Mouse (Mus musculus) induced T-regulatory cell, adult 2 months (primary cell): ENCODE measurements around the gene Rhbdd2.

Experiments
- DNase-seq: peaks from one replicate; pipeline ENCODE4 v3.0.0-alpha.2; 2012; ENCODE audit warnings: low read depth

Rhbdd2 gene

GRCm38 (mm10) chr5:135645330-135645729 lies 12.9 kb downstream of the Rhbdd2 start:
- DNase-seq, result no peak

GRCm38 (mm10) chr5:135646038-135646437 lies 13.6 kb downstream of the Rhbdd2 start:
- no peak for DNase-seq

GRCm38 (mm10) chr5:135648461-135649308 lies 16.3 kb downstream of the Rhbdd2 start:
- DNase-seq, result no peak

GRCm38 (mm10) chr5:135649309-135649633 lies 16.9 kb downstream of the Rhbdd2 start:
- DNase-seq, result no peak

- no peak for DNase-seq
These were observed 19.1 kb downstream of the Rhbdd2 start for GRCm38 (mm10) chr5:135651536-135651935.

- no peak for DNase-seq
These were observed 20.8 kb downstream of the Rhbdd2 start for GRCm38 (mm10) chr5:135653209-135653608.

- no peak for DNase-seq
These were observed 23.6 kb downstream of the Rhbdd2 start for GRCm38 (mm10) chr5:135656046-135656445.

- no peak for DNase-seq
These were observed 24.7 kb downstream of the Rhbdd2 start for GRCm38 (mm10) chr5:135657128-135657527.

- DNase-seq, result peak; percentile 28
These were observed 25.4 kb downstream of the Rhbdd2 start for GRCm38 (mm10) chr5:135657703-135658373.

GRCm38 (mm10) chr5:135659956-135660355 lies 27.5 kb downstream of the Rhbdd2 start:
- no peak for DNase-seq

GRCm38 (mm10) chr5:135660535-135660934 lies 28.1 kb downstream of the Rhbdd2 start:
- no peak for DNase-seq

- DNase-seq, result no peak
These were observed 34.5 kb downstream of the Rhbdd2 start for GRCm38 (mm10) chr5:135666890-135667289.

- DNase-seq, result no peak
These were observed 35.7 kb downstream of the Rhbdd2 start for GRCm38 (mm10) chr5:135668071-135668470.

- DNase-seq, result peak; percentile 74
These were observed 37.4 kb downstream of the Rhbdd2 start, which contains the start of gene Por for GRCm38 (mm10) chr5:135669741-135670275. TSS of gene Por (plus strand) at chr5:135670033.

GRCm38 (mm10) chr5:135670881-135671280 lies 38.5 kb downstream of the Rhbdd2 start:
- no peak for DNase-seq

GRCm38 (mm10) chr5:135672509-135672908 lies 40.1 kb downstream of the Rhbdd2 start:
- DNase-seq, result no peak

- DNase-seq, result no peak
These were observed 40.6 kb downstream of the Rhbdd2 start for GRCm38 (mm10) chr5:135672980-135673379.

- DNase-seq, result no peak
These were observed 41.9 kb downstream of the Rhbdd2 start for GRCm38 (mm10) chr5:135674349-135674775.

- peak; percentile 42 for DNase-seq
These were observed 42.4 kb downstream of the Rhbdd2 start for GRCm38 (mm10) chr5:135674821-135675220.

- no peak for DNase-seq
These were observed 44.3 kb downstream of the Rhbdd2 start for GRCm38 (mm10) chr5:135676696-135677095.

- DNase-seq, result no peak
These were observed 44.8 kb downstream of the Rhbdd2 start for GRCm38 (mm10) chr5:135677251-135677650.

- no peak for DNase-seq
These were observed 46.1 kb downstream of the Rhbdd2 start for GRCm38 (mm10) chr5:135678481-135678880.

GRCm38 (mm10) chr5:135680967-135681545 lies 48.6 kb downstream of the Rhbdd2 start:
- DNase-seq, result no peak
